In genomic region chr3:126962326-126962725, GRCm38 (mm10) we compare ENCODE assay signal across 20 mouse cellular contexts.
DNase-seq lines count a peak whose midpoint lies in the region; ATAC-seq and TF ChIP-seq lines count a peak whose summit lies in the region.
"Had no signal": no experiment of that assay in that cellular context is flagged by ENCODE, and none has a peak within 500 bp of the region (broad histone marks: within the 10 kb centered on the region; RNA-seq: fewer than 3 reads in every experiment).

No protein-coding gene starts in this region.

- intact Hi-C loops in left cerebral cortex, adult 2 months (cut with DNase I) = no loop called here

- ATAC-seq in CD4-positive, CD25-positive, alpha-beta regulatory T cell, adult 4 months = no peak
- ATAC-seq: forebrain, embryonic 14.5 days; intestine, embryonic 15.5 days had no signal

- DNase-seq in brain, adult 2 months (ENCODE audit: low read depth, low spot score) = peak; percentile 76
- DNase-seq in cerebellum, adult 11-12 months = peak; percentile 73
- peak; percentile 79 for DNase-seq in cerebellum, adult 9-10 months
- peak; percentile 68 to 74 for DNase-seq in cerebellum, postnatal 25 days
- no peak for DNase-seq in left cerebral cortex, adult 2 months (ENCODE audit: extremely low spot score in 1 of 2, low spot score in 2 of 2)
- DNase-seq in adrenal gland, postnatal 25 days = no peak
- DNase-seq: adrenal gland, adult 2 months; gastrocnemius, postnatal 10 days; heart, adult 2 months; heart, postnatal 14 days; kidney, adult 2 months had no signal

- H3K27ac ChIP-seq in left cerebral cortex, adult 2 months = no peak overlapping the region
- H3K27ac ChIP-seq: embryonic facial prominence, embryonic 13.5 days; forebrain, embryonic 10.5 days; heart, adult 2 months; heart, embryonic 15.5 days; hindbrain, embryonic 10.5 days; hindbrain, embryonic 14.5 days; intestine, embryonic 15.5 days; kidney, embryonic 15.5 days had no signal

- no peak for TF ChIP-seq CTCF in left cerebral cortex, adult 2 months (IDR thresholded peaks at IDR 0.05)

- no peak overlapping the region for H3K4me3 ChIP-seq in left cerebral cortex, adult 2 months
- H3K4me3 ChIP-seq: embryonic facial prominence, embryonic 13.5 days; forebrain, embryonic 10.5 days; heart, adult 2 months; heart, embryonic 15.5 days; hindbrain, embryonic 10.5 days; intestine, embryonic 15.5 days; kidney, embryonic 15.5 days had no signal

Comparison
In these comparisons a context has a peak if more than half of its experiments do, and no peak if none do; other contexts are left out.
1. DNase-seq: peak in brain, adult 2 months (single experiment), cerebellum, adult 11-12 months (single experiment), cerebellum, adult 9-10 months (single experiment) and cerebellum, postnatal 25 days (2 of 2); none in left cerebral cortex, adult 2 months (0 of 2) and adrenal gland, postnatal 25 days (single experiment).